Mouse (Mus musculus) ovary, adult 18-20 months (tissue): ENCODE measurements around the gene Cdkn1c.

Source experiments
- DNase-seq: peaks from one replicate; pipeline ENCODE4 v3.0.0; 2022; ENCODE audit warnings: low spot score, mixed read lengths

Gene Cdkn1c

GRCm38 (mm10) chr7:143473347-143474101 lies 12.7 kb upstream of the Cdkn1c start, which contains the start of gene Slc22a18:
TSS of gene Slc22a18 (plus strand) at chr7:143473736.
- no peak for DNase-seq

- peak; percentile 51 for DNase-seq
Observed at GRCm38 (mm10) chr7:143469946-143470345, 9.1 kb upstream of the Cdkn1c start.

- DNase-seq: no peak
Observed at GRCm38 (mm10) chr7:143467714-143468113, 6.9 kb upstream of the Cdkn1c start.

- peak; percentile 32 for DNase-seq
Observed at GRCm38 (mm10) chr7:143466099-143466677, 5.3 kb upstream of the Cdkn1c start.

- DNase-seq: peak; percentile 24
Observed at GRCm38 (mm10) chr7:143464811-143465560, 4.1 kb upstream of the Cdkn1c start.

GRCm38 (mm10) chr7:143463865-143464415 lies 3.1 kb upstream of the Cdkn1c start:
- peak; percentile 35 for DNase-seq

GRCm38 (mm10) chr7:143462516-143462915 lies 1.7 kb upstream of the Cdkn1c start:
- DNase-seq: no peak

- no peak for DNase-seq
Observed at GRCm38 (mm10) chr7:143461920-143462319, 1.1 kb upstream of the Cdkn1c start.

GRCm38 (mm10) chr7:143461294-143461870 lies 532 bp upstream of the Cdkn1c start:
- no peak for DNase-seq

- no peak for DNase-seq
Observed at GRCm38 (mm10) chr7:143460217-143460834, 524 bp downstream of the Cdkn1c start.

GRCm38 (mm10) chr7:143459332-143460211 lies 1.3 kb downstream of the Cdkn1c start:
- no peak for DNase-seq

GRCm38 (mm10) chr7:143458963-143459331 lies 1.9 kb downstream of the Cdkn1c start:
- no peak for DNase-seq

GRCm38 (mm10) chr7:143447130-143447529 lies 13.7 kb downstream of the Cdkn1c start:
- DNase-seq: no peak

GRCm38 (mm10) chr7:143445651-143446460 lies 15.0 kb downstream of the Cdkn1c start:
- DNase-seq: no peak

GRCm38 (mm10) chr7:143444955-143445648 lies 15.7 kb downstream of the Cdkn1c start:
- no peak for DNase-seq

- no peak for DNase-seq
Observed at GRCm38 (mm10) chr7:143444580-143444954, 16.3 kb downstream of the Cdkn1c start.

- no peak for DNase-seq
Observed at GRCm38 (mm10) chr7:143438965-143439364, 21.9 kb downstream of the Cdkn1c start.

GRCm38 (mm10) chr7:143437894-143438581 lies 22.8 kb downstream of the Cdkn1c start:
- DNase-seq: no peak
